Mouse (Mus musculus) monocyte, adult 5-6 weeks (primary cell): ENCODE measurements around the gene Lrig1. TPM values are rescaled to one million over a fixed set of nuclear protein-coding genes. Genes with fewer than 3 reads are reported as not detected.
A peak's percentile ranks its signal among the peaks of the same experiment; 100 is the strongest.

Source experiments
- ATAC-seq: fragments of 153-309, 156-312 bp; replicated peaks from 2 replicates; pipeline ENCODE4 v1.8.0; 2017; ENCODE audit warnings: mild to moderate bottlenecking; ENCODE audit not compliant: low TSS enrichment, insufficient number of reproducible peaks, severe bottlenecking, poor library complexity, low FRiP score
- total RNA-seq: library from RNA; stranded (forward); fragments of 200-1000, 200-491, 200-594 nt; gene quantifications from 3 replicates; pipeline ENCODE4 v1.2.3, GENCODE M21; 2017

Lrig1 gene
- total RNA-seq, 1 experiment from 2014 or later, result 4.0 TPM

DNA sequence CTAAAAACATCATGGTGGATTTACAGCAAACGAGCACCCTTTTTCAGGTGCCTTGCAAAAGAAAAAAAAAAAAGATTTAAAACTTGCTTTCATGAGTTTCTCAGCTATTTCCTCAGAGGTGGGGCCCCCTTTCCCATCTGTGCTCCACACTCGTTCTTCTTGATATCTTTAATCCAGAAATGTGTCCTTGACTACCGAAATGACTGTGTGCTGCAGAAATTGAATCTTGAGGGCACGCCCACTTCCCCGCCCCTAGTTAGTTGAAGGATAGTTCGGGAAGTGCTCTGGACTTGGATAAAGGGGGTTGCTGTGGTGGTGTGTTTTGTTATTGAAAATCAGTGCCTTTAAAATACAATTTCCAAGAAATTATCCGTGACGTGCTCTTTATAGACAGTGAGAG is 654 bp upstream of the Lrig1 start:
- no peak for ATAC-seq

DNA sequence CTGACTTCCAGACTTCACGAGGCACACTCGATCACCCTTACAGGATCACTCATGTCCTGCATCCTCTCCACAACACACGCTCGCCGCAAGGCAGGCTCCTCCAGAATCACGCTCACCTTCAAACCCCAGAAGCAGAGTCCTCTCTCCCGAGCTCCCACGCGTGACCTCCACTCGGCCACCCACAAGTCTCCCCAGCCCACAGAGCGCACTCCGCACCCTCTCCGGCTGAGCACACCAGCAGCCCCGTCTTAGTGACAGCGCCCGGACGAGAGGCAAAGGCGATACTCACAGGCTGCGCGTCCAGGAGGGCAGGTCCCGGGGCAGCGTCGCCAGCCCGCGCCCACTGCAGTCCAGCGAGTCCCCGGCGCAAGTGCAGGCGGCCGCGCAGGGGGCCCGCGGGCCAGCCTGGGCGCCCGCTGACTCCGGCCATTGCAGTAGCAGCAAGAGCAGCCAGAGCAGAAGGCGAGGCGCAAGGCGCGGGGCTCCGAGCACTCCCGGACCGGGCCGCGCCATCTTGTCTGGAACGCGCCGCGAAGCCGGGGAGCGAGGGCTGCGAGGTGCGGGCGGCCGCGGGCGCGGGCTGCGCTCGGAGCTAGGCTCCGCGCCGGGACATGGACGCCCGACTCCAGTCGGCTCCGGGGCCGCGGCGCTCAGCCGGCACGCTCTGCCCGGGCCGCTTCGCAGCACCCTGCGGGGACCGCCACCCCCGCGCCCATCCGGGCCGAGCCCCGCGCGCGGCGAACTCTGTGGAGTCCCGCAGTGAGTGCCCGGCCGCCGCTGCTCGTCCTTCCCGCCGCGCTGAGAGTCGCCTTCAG is 578 bp downstream of the Lrig1 start:
- ATAC-seq, result no peak

DNA sequence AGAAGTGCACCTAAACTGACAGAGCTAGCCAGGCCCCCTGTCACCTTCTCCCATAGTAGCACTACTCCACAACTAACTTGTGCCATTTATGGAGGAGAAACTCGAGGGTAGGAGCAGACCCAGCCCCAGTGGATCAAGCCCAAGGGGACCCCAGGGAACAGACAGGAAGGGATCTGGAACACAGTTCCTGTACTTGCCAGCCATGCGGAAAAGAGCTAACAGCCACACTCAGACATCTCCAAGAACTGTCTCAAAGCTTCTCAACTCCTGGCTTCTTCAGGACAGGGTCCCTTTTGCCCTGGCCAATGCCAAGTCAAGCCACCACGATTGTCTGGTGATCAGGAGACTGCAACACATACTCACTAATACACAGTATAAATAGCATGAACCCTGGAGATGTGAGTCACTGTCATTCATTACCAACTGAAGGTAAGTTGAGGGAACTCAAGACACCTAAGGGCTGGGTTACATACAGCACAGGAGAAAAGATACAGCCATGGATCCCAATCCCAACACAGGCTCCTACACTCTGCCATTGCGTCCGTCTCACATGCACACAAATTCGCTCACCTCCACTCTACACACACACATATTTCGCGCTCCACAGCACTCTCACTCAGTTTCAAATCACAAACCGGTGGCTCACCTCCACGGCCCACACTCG is 1.3 kb downstream of the Lrig1 start:
- no peak for ATAC-seq

GRCm38 (mm10) chr6:94697423-94697822 is 2.5 kb downstream of the Lrig1 start:
- no peak for ATAC-seq

DNA sequence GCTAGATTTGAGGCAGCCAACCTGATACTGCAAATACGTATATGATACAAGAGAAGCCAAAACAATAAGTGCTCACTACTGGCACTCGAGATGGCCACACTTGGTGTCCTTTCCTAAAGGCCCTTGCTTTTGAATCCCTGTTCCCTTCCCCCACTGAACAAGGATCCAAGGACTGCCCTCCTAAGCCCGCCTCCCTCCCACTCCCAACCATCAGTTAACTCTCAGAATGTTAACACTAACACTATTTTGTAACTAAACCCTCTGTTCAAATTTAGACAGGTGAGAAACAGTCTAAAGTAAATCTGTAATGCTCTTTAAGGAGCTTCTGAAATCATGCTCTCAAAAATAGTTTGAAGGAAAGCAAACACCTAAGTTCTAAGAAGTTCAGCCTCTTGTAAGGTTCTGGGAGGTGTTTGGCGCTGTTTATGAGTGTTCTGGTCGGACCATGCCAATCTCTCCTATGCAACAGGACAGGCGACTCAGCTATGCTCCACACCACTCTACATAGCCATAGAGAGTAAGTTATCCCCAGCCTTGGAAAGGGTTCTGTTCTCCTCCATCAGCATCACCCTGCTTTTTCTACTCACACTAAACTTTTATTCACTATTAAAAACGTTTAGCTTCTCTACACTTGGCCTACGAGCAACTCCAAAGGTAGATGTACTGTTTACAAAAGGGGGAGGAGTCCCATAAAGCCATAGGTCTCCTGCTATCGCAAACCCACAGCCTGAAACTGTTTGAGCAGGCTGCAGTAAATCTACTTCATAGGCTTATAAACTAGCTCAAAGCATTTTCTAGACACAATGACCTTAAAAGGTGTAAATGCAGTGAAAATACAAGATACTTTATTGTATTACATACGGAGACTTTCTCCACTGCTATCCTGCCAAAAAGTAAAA is 3.5 kb downstream of the Lrig1 start:
- no peak for ATAC-seq

DNA sequence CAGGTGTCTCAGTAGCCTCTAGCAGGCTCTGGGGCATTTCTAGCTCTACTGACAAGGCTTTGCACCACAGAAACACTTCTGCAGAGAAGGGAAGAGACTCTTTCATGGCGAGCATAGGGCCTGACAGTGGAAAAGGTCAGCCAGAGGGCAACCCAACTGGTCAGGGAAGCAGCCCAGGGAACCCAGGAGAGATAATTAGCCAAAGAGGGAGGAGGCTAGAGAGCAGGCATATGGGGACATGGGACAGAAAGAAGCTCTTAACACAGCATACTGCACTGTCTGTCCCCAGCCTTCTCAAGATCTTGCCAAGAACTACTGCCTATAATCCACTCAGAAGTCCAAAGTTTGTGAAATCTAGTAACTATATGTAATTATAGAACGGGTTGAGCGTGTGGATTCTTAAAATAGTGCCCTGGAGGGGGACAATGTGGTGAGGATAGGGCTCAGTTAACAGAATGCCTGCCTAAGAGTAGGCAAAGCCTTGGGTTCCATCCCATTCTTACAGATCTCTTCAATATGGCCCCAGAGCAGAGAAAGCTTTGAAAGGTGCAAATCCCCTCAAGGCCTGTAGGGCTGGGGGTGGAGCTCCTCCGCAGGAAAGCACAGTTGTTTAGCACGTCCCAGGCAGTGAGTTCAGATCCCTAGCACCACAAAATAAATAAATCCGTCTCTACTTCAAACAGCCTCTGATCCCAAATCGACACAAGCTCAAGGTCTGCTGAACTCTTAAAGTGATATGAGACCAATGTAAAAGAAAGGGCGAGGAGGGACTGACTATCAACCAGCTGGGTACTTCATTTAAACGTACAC is 4.6 kb downstream of the Lrig1 start:
- no peak for ATAC-seq

GRCm38 (mm10) chr6:94694481-94694880 is 5.5 kb downstream of the Lrig1 start:
- ATAC-seq, result no peak

GRCm38 (mm10) chr6:94693091-94693490 is 6.9 kb downstream of the Lrig1 start:
- ATAC-seq, result no peak

DNA sequence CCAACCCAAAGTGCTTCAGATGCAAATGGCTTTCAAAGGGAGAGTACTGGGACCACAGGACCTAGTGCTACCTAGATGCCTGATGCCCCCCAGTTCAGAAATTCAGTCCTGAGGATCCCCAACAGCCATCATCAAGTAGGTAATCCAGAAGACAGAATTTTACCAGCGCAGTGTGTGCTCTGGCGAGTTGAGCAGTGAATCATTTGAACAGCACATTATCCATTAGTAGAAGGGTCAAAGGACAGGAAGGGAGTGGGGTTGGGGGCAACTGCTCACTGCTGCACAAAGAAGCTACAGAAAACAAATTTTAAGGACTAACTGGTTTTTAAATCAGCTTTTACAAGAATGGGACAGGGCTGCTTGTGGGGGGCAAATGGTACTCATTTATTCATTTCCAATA is 8.0 kb downstream of the Lrig1 start:
- no peak for ATAC-seq

GRCm38 (mm10) chr6:94690247-94690646 is 9.7 kb downstream of the Lrig1 start:
- no peak for ATAC-seq

DNA sequence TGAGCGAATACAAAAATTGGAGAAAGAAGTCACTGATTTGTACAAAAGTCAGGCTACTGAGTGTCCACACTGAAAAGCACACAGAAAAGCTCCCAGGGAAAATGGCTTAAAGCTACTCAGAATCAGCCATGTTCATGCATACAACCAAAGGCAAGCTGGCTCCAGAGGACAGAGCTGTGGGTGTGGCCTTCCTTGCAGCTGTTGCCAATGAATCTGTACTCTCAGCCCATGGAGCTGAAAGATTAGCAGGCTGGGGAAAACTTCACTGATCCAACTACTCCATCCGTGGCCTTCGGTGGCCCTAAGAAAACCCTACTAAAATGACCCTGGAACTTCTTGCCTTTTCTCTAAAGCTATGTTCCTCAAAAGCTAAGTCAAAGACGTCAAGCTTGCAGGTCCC is 11.2 kb downstream of the Lrig1 start:
- ATAC-seq, result no peak

DNA sequence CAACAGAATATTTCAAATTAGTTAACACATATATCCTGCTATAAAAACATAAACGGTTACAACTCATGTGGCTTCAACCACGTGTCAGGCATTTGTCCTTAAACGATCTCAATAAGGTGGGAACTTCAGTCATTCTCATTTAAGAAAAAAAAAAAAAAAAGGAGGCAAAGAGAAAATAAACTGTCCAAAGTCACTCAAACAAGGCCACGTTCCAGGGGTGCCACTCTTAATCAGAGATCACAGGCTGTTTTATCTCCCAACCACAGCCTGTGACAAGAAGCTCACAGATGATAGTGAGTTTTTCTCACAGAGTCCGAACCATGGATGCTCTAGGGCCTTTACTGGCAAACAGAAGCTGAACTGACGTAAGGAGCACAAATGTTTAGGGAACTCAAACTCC is 13.9 kb downstream of the Lrig1 start:
- no peak for ATAC-seq

DNA sequence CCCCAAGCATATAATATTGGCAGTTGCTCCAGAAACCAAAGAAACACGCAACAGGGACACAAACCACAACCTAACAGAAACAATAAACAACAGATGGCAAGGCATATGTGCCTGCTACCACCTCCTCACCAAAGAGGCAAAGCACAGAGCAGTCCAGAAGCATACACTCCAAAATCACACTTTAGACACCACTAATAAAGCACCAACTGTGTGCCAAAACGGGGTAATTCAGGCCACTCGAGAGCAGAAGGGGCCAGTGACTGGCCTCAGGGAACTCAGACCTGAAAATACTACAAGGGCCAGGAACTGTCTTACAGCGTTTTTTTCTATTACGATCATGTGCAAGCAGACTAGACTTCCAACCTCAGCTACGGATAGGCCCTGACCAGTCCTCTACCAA is 14.3 kb downstream of the Lrig1 start:
- ATAC-seq, result no peak

DNA sequence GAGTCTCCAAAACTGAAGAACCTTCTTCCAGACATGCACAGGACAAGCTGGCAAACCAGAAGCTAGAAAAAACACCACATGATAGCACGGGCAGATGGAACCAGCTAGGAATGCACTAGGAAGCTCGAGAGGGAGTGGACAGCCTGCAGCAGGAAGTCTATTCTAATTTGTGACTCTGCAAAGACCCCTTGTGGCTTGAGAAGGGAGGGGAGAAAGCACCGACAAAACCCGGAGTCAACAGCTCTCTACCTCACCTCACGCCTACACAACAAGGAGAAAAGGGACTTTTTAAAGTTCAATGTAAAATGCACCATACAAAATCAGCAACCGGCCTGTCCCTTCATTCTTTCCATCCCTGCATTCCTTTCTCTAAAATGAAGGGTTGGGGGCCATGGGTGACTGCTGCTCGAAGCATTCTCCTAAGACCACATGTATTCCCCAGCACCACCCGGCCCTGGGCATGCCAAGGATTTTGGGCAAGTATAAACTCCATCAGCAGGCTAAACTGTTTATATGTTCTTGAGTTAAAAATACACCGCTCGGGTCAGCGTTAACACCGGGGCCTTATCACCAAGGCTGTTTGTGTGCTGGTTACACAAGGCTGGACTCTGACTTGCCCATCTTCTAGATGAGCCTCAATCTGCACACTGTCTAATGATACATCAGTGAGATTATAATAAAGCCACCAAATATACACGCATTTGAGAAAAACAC is 15.0 kb downstream of the Lrig1 start:
- ATAC-seq, result no peak

DNA sequence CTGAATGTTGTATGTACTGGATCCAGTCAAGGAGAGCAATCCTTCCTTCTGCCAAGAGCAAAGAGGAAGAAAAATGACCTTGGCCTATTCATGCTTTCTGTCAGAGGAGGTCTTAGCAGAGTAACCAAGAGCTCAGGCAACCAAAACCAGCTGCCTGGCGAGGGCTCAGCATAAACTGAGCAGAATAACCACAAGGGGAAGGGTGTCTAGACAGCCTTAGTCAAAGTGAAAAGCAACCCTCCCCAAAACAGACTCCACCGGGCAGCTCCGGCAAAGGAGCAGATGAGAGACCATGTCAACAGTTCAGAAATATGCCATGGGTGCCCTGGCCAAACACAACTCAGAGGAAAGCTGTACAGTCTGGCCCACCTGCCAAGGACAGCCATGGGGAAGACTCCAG is 16.3 kb downstream of the Lrig1 start:
- ATAC-seq, result no peak

DNA sequence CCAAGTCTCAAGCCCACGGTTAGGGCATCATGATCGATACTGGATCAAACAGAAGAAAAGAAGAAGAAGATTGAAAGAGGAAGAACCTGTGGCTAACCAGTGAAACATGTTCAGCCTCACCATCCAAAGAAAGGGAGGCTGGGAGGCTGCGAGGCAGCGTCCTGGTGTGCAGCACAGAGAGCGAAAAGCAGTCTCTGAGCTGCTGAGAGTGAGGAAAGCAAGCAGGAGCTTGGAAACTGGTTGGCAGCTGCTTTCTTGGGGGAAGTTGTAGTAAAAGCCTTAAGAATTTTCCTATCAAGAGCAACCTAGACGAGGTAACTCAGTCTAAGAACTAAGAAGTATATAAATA is 17.7 kb downstream of the Lrig1 start:
- ATAC-seq, result no peak

DNA sequence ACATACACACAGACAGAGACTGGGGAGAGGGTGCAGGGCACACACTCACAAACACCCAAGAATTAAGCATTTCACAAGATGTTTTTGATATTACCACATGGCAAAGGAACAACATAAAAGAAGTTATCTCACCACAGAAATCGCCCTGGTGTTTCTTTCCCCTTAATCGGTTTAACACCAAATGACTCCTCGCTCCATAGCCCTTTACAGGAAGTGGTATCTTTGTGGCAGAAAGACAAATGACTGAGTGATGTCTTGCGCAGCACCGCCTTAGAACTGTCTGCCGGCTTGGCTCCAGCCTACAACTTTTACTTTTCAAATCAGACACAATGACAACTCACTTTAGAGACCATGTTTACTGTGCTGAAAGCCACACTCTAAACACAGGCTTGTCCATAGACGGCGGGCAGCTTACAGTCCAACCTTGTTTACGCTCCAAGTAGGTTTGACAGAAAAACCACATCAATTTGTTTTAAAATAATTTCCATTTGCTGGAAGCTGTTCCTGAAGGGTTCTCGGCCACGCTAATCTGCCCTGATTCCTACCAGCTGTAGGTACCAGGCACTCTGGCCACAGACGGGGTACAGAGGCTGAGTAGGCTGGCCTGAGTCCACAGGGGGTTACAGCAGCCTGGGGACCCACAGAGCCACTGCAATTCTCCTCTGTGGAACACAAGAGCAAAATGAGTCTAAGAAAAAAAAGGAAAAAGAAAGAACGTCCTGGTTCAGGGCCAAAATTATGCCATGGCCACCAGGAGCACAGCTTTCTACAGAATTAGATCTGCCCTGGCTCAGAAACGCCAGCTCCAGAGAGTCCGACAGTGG is 18.3 kb downstream of the Lrig1 start:
- ATAC-seq, result peak; percentile 59; the same call in 1 of the 2 replicates
